Comparison of ENCODE assay signal across 8 mouse cellular contexts in genomic region chr8:83567668-83568067, GRCm38 (mm10). TPM values are rescaled to one million over a fixed set of nuclear protein-coding genes. Genes with fewer than 3 reads are reported as not detected.
DNase-seq lines count a peak whose midpoint lies in the region; ATAC-seq lines count a peak whose summit lies in the region.

No protein-coding gene starts in this region.

- H3K4me1 ChIP-seq in forebrain, embryonic 10.5 days, result peaks cover 18% of the 10 kb centered on the region
- H3K4me1 ChIP-seq in limb, embryonic 12.5 days (replicated peaks), result peaks cover 14% of the 10 kb centered on the region
- peaks cover 29% of the 10 kb centered on the region for H3K4me1 ChIP-seq in neural tube, embryonic 15.5 days

- H3K4me3 ChIP-seq in forebrain, embryonic 10.5 days, result peak overlapping the region; percentile 62
- peak overlapping the region; percentile 68 for H3K4me3 ChIP-seq in limb, embryonic 12.5 days (replicated peaks)
- peak overlapping the region; percentile 77 for H3K4me3 ChIP-seq in neural tube, embryonic 15.5 days (replicated peaks)

- H3K36me3 ChIP-seq in forebrain, embryonic 10.5 days (replicated peaks), result peaks cover 41% of the 10 kb centered on the region
- H3K36me3 ChIP-seq in limb, embryonic 12.5 days, result peaks cover 32% of the 10 kb centered on the region
- H3K36me3 ChIP-seq in neural tube, embryonic 15.5 days, result peaks cover 27% of the 10 kb centered on the region

- no peak for ATAC-seq in limb, embryonic 12.5 days (ENCODE audit: insufficient number of reproducible peaks, insufficient read depth, low FRiP score, low TSS enrichment, low read depth)
- ATAC-seq in neural tube, embryonic 15.5 days (ENCODE audit: low FRiP score), result no peak
- ATAC-seq in granulocyte monocyte progenitor cell, adult 5-6 weeks (replicated peaks; ENCODE audit: poor library complexity, severe bottlenecking), result no peak

- 0 out of 2 replicates have a peak overlapping the region, but pooled peaks have one; percentile 89 for H3K27ac ChIP-seq in forebrain, embryonic 10.5 days
- H3K27ac ChIP-seq in limb, embryonic 12.5 days, result no peak overlapping the region
- no peak overlapping the region for H3K27ac ChIP-seq in neural tube, embryonic 15.5 days (replicated peaks)

- H3K9ac ChIP-seq in limb, embryonic 12.5 days (replicated peaks), result peak overlapping the region; percentile 77
- H3K9ac ChIP-seq in neural tube, embryonic 15.5 days (replicated peaks), result peak overlapping the region; percentile 66

- H3K27me3 ChIP-seq in forebrain, embryonic 10.5 days (ENCODE audit: poor library complexity, severe bottlenecking), result no peaks in the 10 kb centered on the region
- H3K27me3 ChIP-seq in limb, embryonic 12.5 days, result no peaks in the 10 kb centered on the region
- no peaks in the 10 kb centered on the region for H3K27me3 ChIP-seq in neural tube, embryonic 15.5 days (replicated peaks)

- H3K4me2 ChIP-seq in limb, embryonic 12.5 days, result peak overlapping the region; percentile 93
- peak overlapping the region; percentile 85 for H3K4me2 ChIP-seq in neural tube, embryonic 15.5 days

- H3K9me3 ChIP-seq in forebrain, embryonic 10.5 days, result no peaks in the 10 kb centered on the region
- no peaks in the 10 kb centered on the region for H3K9me3 ChIP-seq in limb, embryonic 12.5 days
- no peaks in the 10 kb centered on the region for H3K9me3 ChIP-seq in neural tube, embryonic 15.5 days (replicated peaks)

- peak; percentile 6 to 9 for DNase-seq in cerebellum, postnatal 10 days
- DNase-seq in cerebellum, adult 9-10 months, result no peak
- peak; percentile 22 for DNase-seq in 416B (ENCODE audit: low read depth)
- DNase-seq in forebrain, embryonic 10.5 days (ENCODE audit: extremely low spot score, low spot score), result no peak
- no peak for DNase-seq in urinary bladder, postnatal 10 days (ENCODE audit: low spot score)

- 57% methylated on average over 3 of the region's 3 CpGs for WGBS in forebrain, embryonic 10.5 days
- WGBS in limb, embryonic 12.5 days, result 51% methylated on average over 3 of the region's 3 CpGs
- 54% methylated on average over 3 of the region's 3 CpGs for WGBS in neural tube, embryonic 15.5 days

RNA-seq across cellular contexts. Expression of gene Ndufb7, which starts 1.2 kb away (rescaled TPM):
- polyA plus RNA-seq in forebrain, embryonic 10.5 days (2016; fragmentation: Nextera tagmentation; extraction: Ambion mirVana), result 342 and 357 TPM in 2 replicates
- 302 and 305 TPM in 2 replicates for polyA plus RNA-seq in limb, embryonic 12.5 days (2016; fragmentation: Nextera tagmentation; extraction: Ambion mirVana)
- polyA plus RNA-seq in neural tube, embryonic 15.5 days (2015; fragmentation: Nextera tagmentation; extraction: Ambion mirVana), result 344 and 362 TPM in 2 replicates
- total RNA-seq in granulocyte monocyte progenitor cell, adult 5-6 weeks (2014; fragmentation: Nextera tagmentation), result 187 and 191 TPM in 2 replicates
- 179 and 187 TPM in 2 replicates for total RNA-seq in granulocyte monocyte progenitor cell, adult 5-6 weeks (2017)

RNA-seq across cellular contexts. Expression of gene Olfr370, which starts 32.1 kb away (rescaled TPM):
- not detected in 2 replicates for polyA plus RNA-seq in forebrain, embryonic 10.5 days (2016; fragmentation: Nextera tagmentation; extraction: Ambion mirVana)
- polyA plus RNA-seq in limb, embryonic 12.5 days (2016; fragmentation: Nextera tagmentation; extraction: Ambion mirVana), result not detected in 2 replicates
- not detected in 2 replicates for polyA plus RNA-seq in neural tube, embryonic 15.5 days (2015; fragmentation: Nextera tagmentation; extraction: Ambion mirVana)
- not detected in 2 replicates for total RNA-seq in granulocyte monocyte progenitor cell, adult 5-6 weeks (2014; fragmentation: Nextera tagmentation)
- not detected in 2 replicates for total RNA-seq in granulocyte monocyte progenitor cell, adult 5-6 weeks (2017)

RNA-seq across cellular contexts. Expression of gene Tecr, which starts 40.1 kb away (rescaled TPM):
- 637 and 658 TPM in 2 replicates for polyA plus RNA-seq in forebrain, embryonic 10.5 days (2016; fragmentation: Nextera tagmentation; extraction: Ambion mirVana)
- 577 and 580 TPM in 2 replicates for polyA plus RNA-seq in limb, embryonic 12.5 days (2016; fragmentation: Nextera tagmentation; extraction: Ambion mirVana)
- polyA plus RNA-seq in neural tube, embryonic 15.5 days (2015; fragmentation: Nextera tagmentation; extraction: Ambion mirVana), result 1,464 and 1,650 TPM in 2 replicates
- total RNA-seq in granulocyte monocyte progenitor cell, adult 5-6 weeks (2014; fragmentation: Nextera tagmentation), result 506 and 549 TPM in 2 replicates
- total RNA-seq in granulocyte monocyte progenitor cell, adult 5-6 weeks (2017), result 230 and 343 TPM in 2 replicates

RNA-seq across cellular contexts. Expression of gene Dnajb1, which starts 40.3 kb away (rescaled TPM):
- 65.2 and 77.8 TPM in 2 replicates for polyA plus RNA-seq in forebrain, embryonic 10.5 days (2016; fragmentation: Nextera tagmentation; extraction: Ambion mirVana)
- polyA plus RNA-seq in limb, embryonic 12.5 days (2016; fragmentation: Nextera tagmentation; extraction: Ambion mirVana), result 68.4 and 72.8 TPM in 2 replicates
- 57.9 and 63.1 TPM in 2 replicates for polyA plus RNA-seq in neural tube, embryonic 15.5 days (2015; fragmentation: Nextera tagmentation; extraction: Ambion mirVana)
- 25.7 and 31.0 TPM in 2 replicates for total RNA-seq in granulocyte monocyte progenitor cell, adult 5-6 weeks (2014; fragmentation: Nextera tagmentation)
- total RNA-seq in granulocyte monocyte progenitor cell, adult 5-6 weeks (2017), result 28.1 and 47.3 TPM in 2 replicates

Comparison
In these comparisons a context has a peak if more than half of its experiments do, and no peak if none do; other contexts are left out.
1. DNase-seq: peak in cerebellum, postnatal 10 days (2 of 2) and 416B (single experiment); none in cerebellum, adult 9-10 months (single experiment), forebrain, embryonic 10.5 days (single experiment) and urinary bladder, postnatal 10 days (single experiment).
2. Peak in every context shown above with its lines, with median percentiles within 50 percentile points of each other: H3K4me3 ChIP-seq.